Comparison of ENCODE assay signal across 16 mouse cellular contexts in the genomic region with DNA sequence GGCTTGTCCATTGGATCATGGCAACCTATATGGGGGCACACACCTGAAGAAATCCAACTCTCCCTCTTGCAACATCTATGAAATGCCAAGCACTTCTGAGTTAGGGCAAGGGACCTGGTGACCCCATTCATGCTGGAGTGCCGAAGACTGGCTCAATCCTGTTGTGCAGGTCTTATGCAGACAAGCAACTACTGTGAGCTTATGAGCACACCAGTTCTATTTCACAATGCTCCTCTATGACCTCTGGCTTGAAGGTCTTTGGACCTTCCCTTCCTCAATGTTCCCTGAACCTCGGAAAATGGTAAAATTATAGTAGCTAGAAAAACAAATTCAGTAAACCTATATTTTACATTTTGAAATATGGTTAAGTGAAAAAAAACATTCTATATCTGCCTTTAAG.
"Had no signal": no experiment of that assay in that cellular context is flagged by ENCODE, and none has a peak within 500 bp of the region (broad histone marks: within the 10 kb centered on the region; RNA-seq: fewer than 3 reads in every experiment).

No protein-coding gene starts in this region.

- H3K9ac ChIP-seq: neural tube, embryonic 13.5 days; neural tube, embryonic 15.5 days; stomach, embryonic 15.5 days had no signal

- H3K27ac ChIP-seq: neural tube, embryonic 13.5 days; neural tube, embryonic 15.5 days; stomach, embryonic 15.5 days; stomach, postnatal 0 days had no signal

- H3K9me3 ChIP-seq: neural tube, embryonic 13.5 days; neural tube, embryonic 15.5 days; stomach, embryonic 15.5 days had no signal

- H3K36me3 ChIP-seq: neural tube, embryonic 15.5 days had no signal

- H3K27me3 ChIP-seq: neural tube, embryonic 13.5 days; neural tube, embryonic 15.5 days; stomach, embryonic 15.5 days had no signal

- H3K4me1 ChIP-seq: neural tube, embryonic 13.5 days; neural tube, embryonic 15.5 days; stomach, embryonic 15.5 days had no signal

- H3K4me3 ChIP-seq: neural tube, embryonic 13.5 days; neural tube, embryonic 15.5 days; stomach, embryonic 15.5 days had no signal

- H3K4me2 ChIP-seq: neural tube, embryonic 13.5 days; neural tube, embryonic 15.5 days; stomach, embryonic 15.5 days had no signal

- DNase-seq: retina, postnatal 1 day; right cerebral cortex, adult 18-20 months; right cerebral cortex, postnatal 14 days; right cerebral cortex, postnatal 25 days; right cerebral cortex, postnatal 4 days; spleen, adult 18-20 months; thymus, adult 18-20 months; thymus, adult 2 months; thymus, postnatal 14 days; thymus, postnatal 25 days; thymus, postnatal 36 days; thymus, postnatal 4 days had no signal
